Mouse (Mus musculus): ENCODE measurements around the gene Ankzf1. TPM values are rescaled to one million over a fixed set of nuclear protein-coding genes. Genes with fewer than 3 reads are reported as not detected.

Gene Ankzf1
- 19.0 TPM for polyA plus RNA-seq (2017; shearing (Covaris generic))

DNA sequence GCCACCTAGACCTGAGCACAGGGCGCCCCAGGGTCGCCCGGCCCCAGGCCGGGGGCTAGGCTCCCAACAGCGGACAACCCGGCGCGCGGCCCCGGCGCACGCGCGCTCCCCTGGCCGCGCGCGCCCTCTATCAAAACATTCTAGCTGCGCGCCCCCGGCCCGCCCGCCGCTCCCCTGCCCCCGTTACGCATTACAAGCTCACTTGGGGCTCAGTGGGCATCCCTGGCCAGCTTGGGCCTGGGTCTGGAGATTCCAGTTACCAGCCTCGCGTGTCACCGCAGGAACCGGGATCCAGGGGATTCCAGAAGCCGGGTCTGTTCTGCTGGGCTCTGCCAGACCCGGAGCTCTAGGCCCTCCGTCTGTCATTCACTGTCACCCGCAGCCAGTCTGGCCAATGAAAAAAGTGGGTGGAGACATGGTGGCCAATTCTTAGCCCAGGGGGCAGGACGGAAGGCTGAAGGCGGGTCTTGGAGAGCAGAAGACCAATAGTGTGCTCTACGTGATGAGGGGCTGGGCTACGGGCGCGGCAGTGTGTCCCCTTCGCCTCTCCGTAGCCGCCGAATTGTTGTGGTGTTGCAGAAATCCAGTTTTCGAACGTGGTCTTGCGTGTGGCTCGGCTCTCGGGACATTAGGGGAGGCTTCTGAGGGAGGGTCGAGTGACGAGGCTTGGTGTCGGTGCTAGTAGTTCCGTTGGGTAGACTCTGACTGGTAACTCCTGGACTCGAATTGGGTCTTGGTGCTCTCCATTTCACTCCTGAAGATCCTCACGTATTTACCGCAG, at the start of gene Ankzf1, which contains the start of gene Atg9a:
Ankzf1 (plus strand) TSS at position 530 of the 781 bp plus-strand sequence.
Atg9a (minus strand) TSS at position 575 of the 781 bp plus-strand sequence.

DNA sequence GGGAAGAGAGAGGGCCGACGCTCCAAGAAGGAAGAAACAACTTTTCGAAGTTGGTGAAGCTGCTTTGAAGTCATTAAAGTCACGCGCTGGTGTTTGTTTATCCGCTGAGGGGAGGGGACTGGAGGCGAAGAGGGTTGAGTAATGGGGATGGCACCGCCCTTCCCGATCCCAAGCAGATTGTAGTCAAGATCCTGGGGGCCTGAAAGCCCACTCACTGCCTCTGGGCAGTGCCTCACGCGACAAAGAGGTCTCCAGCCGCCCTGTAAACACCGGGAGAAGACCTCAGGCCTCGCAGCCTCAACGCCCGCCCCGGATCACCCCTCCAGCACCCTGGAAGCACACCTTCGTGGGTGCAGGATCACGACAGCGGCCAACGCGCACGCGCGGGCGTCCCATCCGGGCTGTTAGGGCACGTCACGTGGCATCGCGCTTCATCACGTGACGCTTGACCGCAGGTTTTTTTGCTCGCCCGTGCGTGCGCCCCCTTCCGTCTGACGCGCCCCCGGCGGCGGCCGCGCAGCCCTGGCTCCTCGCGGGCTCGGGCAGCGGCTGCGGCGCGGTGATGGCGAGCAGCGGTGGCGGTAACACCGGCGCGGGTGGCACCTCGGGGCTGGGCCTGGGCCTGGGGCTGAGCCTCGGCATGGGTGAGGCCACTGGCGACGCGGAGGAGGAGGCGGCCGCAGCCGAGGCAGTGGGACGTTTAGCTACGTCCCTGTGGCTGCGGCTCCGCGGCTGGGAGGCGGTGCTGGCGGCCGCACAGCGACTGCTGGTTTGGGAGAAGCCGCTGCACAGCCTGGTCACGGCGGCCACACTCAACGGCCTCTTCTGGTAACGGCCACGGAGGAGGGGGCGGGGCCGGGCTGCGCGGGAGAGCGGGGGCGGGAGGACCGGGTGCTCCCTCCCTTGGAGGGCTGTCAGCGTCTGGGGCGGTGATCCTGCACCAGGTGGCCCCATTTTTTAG, 49.4 kb upstream of the Ankzf1 start, which contains the start of the genes Cnppd1 and Retreg2:
Cnppd1 (minus strand) TSS at position 411 of the 961 bp plus-strand sequence.
Retreg2 (plus strand) TSS at position 478 of the 961 bp plus-strand sequence.

DNA sequence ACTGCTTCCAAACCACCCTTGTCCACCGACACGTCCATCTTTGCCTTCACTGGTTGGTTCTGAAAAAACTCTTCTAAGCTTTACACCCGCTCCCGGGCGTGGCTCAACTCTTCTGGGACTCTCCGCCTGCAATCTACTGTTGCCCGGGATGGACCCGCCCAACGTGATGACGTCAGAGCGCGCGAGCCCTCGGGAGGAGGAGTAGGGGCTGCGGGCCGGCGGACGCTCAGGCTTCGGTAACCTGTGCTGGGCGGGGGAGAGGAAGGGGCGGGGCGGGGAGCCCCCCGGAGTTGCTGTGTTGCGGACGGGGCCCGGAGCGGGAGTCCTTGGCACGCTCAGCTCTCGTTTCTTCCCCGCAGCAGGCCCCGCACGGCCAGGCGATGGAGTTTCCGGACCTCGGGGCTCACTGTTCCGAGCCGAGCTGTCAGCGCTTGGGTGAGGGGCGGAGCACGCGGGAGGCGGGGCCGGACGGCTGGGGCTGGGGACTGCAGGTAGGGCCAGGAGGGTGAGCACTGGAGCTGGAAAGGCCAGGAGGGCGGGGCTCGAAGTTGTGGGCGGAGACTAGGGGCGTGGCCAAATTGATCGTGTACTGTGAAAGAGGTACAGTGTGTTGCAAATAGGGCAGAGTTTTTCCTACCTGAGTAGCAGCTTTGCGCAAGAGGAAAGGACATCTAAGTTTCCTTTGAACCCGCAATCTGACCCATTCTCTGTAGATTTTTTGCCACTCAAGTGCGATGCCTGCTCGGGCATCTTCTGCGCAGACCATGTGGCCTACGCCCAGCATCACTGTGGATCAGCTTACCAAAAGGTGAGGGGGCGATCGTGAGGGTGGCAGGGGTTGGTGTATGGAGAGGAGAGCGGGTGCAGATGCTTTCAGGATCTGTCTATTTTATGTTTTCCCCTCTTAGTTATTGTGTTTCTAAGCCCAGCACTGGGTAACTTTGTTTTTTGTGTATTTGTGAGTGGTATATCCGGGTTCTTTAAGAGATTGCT, 23.2 kb upstream of the Ankzf1 start, which contains the start of gene Zfand2b:
Zfand2b (plus strand) TSS at position 175 of the 993 bp plus-strand sequence.

DNA sequence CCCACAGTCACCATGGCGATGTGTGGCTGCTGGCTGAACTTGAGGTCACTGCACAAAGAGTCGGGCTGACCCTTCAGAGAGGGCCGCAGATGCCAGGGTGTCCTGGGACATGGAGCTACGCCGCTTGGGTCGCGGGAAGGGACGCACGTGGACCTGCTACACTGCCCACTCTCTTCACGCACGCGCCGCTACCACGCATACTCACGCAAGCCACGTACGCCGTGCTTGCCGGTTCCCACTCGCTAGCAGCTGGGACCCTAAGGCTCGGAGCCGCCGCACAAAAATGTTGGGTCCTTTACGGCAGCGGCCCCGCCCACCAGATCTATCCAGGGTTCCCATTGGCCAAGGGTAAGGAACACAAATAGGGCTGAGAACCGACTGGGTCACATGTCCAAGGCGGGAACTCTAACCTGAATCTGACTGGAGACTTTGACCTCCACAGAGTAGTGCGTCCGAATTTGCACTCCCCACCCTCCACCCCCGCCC, 11.8 kb upstream of the Ankzf1 start, which contains the start of gene Abcb6:
Abcb6 (minus strand) TSS at position 288 of the 486 bp plus-strand sequence.

DNA sequence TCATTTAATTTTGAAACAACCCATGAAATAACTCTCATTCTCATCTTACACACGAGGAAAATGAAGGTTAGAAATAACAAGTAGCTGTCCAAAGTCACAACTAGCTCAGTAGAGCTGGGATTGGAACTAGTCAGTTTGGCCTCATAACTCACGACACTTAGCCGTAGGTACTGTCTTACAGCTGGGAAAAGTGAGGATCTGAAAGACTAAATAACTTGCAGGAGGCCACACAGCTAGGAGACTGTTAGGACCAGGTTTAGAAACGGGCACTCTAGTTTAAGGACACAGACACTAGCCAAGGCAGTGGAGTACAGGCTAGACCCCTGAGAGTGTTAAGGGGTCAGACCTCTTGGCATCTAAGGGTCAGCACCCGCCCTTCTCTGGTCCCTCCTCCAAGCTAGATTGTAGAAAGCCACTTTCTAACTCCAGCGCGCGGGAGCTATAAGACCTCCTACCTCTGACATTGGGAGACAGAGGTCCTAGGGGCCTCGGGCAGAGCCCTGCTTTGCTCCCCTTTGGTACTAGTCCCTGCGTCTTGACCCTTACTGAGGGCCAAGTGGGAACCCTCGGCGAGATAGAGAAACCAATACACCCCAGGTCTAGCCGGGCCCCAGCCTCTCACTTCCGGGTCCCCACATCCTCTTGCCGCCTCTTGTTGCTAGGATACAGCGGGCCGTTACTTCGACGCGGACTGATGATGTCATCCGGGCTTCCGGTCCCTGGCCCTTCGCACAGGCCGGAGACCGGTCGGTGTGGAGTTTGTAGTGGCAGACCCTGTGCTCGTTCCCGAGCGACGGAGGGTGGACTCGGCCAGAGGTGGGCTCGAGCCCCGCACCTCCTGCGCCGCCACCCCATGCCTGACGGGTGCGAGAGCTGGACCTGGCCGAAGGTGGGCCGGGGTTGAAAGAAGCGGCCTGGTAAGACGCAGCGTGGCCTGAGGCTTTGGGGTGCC, 18.5 kb downstream of the Ankzf1 start, which contains the start of the genes Glb1l and Stk16:
Glb1l (minus strand) TSS at position 678 of the 952 bp plus-strand sequence.
Stk16 (plus strand) TSS at position 703 of the 952 bp plus-strand sequence.

DNA sequence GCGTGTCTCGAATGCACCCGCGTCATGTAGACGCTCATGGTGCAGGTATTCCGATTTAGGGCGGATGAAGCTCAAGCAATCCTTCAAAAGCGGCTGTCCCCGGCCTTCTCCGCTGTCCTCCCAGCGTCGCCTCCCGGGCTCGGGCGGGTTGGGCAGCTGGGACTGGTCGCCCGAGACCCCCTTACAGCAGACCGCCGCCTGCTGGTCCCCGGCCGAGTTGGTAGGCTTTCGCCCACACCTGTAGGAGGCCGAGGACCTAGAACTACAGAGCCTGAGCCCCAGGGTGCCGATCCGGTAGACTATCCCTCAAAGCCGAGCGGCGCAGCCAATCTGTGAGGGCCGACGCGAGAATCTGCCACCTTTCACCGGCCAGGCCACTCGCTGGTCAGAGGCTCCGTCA, 27.6 kb downstream of the Ankzf1 start, which contains the start of gene Tuba4a:
Tuba4a (minus strand) TSS at position 335 of the 400 bp plus-strand sequence.

DNA sequence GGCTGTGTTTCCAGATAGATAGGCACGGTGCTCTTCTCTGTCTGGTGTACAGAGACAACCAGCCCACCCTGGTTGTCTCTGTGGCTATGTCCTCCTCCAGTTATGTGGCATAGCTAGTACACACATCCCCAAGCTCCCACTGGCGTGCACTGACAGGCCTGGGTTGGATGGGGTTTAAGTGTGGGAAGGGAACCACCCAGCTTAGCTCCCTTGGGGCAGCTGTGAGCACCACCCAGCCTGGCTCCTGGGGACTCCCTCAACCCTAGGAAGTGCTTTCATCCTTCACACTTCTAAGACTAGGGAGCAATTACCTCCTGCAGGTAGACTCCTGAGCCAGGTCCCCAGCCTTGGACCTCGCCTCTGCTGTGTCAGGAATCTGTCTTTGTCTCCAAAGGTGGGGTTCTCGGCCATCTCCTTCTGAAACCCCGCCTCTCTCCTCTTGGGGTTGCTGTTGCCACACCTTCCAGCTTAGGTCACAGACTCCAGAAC, 39.8 kb downstream of the Ankzf1 start, which contains the start of gene A630095N17Rik:
A630095N17Rik (minus strand) TSS at position 439 of the 489 bp plus-strand sequence.

DNA sequence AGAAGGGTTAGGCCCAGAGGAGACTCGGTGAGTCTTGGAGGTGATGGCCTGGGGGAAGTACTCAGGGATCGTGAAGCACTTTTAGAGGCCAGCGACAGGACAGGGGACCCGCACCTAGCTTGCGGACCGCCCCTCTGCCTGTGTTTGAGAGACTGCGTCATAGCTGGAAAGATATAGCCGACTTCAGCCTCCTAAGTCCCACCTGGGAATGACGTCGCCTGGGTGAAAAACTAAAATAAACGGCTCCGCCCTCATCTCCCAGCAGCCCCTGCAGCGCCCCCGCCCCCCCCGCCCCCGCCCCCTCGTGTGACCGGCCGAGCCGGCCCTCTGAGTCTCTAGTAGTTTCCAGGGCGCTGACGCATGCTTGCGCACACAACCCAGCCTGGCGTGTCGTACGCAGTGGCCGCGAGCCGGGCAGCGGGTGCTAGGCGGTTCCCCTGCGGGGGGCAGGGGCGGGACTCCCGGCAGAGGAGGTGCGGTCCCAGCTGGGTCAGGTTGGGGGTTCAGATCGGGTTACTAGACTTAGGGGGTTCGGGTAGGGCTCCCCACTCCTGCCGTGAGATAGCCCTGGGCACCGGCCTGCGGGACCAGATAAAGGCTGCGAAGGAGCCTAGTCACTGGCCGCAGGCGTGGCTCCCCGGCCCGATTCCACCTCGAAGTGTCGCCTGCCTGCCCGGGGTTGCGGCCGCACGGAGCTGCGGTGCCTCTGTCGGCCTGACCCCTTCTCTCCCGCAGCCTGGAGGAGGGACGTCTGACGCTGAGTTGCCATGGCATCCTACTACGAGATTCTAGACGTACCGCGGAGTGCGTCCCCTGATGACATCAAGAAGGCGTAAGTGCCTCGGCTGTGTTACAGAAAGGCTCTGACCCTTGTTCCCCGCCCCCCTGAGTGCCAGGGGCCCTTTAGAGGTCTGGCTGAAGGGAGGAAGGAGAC, 44.4 kb downstream of the Ankzf1 start, which contains the start of gene Dnajb2:
Dnajb2 (plus strand) TSS at position 290 of the 934 bp plus-strand sequence.

Other genes starting within 250 kb of the Ankzf1 start
- gene Ihh, start 240.5 kb upstream of the Ankzf1 start, polyA plus RNA-seq (2017; shearing (Covaris generic)), result 0.15 TPM
- 6.5 TPM for gene Nhej1, start 67.0 kb upstream of the Ankzf1 start, polyA plus RNA-seq (2017; shearing (Covaris generic))
- gene Slc23a3, start 58.3 kb upstream of the Ankzf1 start, polyA plus RNA-seq (2017; shearing (Covaris generic)), result 0.30 TPM
- gene Cnppd1, start 49.4 kb upstream of the Ankzf1 start, polyA plus RNA-seq (2017; shearing (Covaris generic)), result 159 TPM
- 86.1 TPM for gene Retreg2, start 49.4 kb upstream of the Ankzf1 start, polyA plus RNA-seq (2017; shearing (Covaris generic))
- gene Zfand2b, start 23.5 kb upstream of the Ankzf1 start, polyA plus RNA-seq (2017; shearing (Covaris generic)), result 76.0 TPM
- 3.3 TPM for gene Abcb6, start 11.8 kb upstream of the Ankzf1 start, polyA plus RNA-seq (2017; shearing (Covaris generic))
- 17.3 TPM for gene Atg9a, start within 50 bp of the Ankzf1 start, polyA plus RNA-seq (2017; shearing (Covaris generic))
- 7.4 TPM for gene Glb1l, start 18.7 kb downstream of the Ankzf1 start, polyA plus RNA-seq (2017; shearing (Covaris generic))
- gene Stk16, start 18.7 kb downstream of the Ankzf1 start, polyA plus RNA-seq (2017; shearing (Covaris generic)), result 59.4 TPM
- 208 TPM for gene Tuba4a, start 27.7 kb downstream of the Ankzf1 start, polyA plus RNA-seq (2017; shearing (Covaris generic))
- not detected for gene A630095N17Rik, start 40.0 kb downstream of the Ankzf1 start, polyA plus RNA-seq (2017; shearing (Covaris generic))
- gene Dnajb2, start 44.3 kb downstream of the Ankzf1 start, polyA plus RNA-seq (2017; shearing (Covaris generic)), result 109 TPM
- gene Ptprn, start 72.4 kb downstream of the Ankzf1 start, polyA plus RNA-seq (2017; shearing (Covaris generic)), result 0.13 TPM
- not detected for gene Resp18, start 86.3 kb downstream of the Ankzf1 start, polyA plus RNA-seq (2017; shearing (Covaris generic))
- 42.9 TPM for gene Dnpep, start 125.8 kb downstream of the Ankzf1 start, polyA plus RNA-seq (2017; shearing (Covaris generic))
- gene Des, start 168.2 kb downstream of the Ankzf1 start, polyA plus RNA-seq (2017; shearing (Covaris generic)), result not detected
- 0.59 TPM for gene Speg, start 183.1 kb downstream of the Ankzf1 start, polyA plus RNA-seq (2017; shearing (Covaris generic))
- 97.2 TPM for gene Gmppa, start 243.8 kb downstream of the Ankzf1 start, polyA plus RNA-seq (2017; shearing (Covaris generic))

Measured in effector memory CD4-positive, alpha-beta T cell, adult 7 months (primary cell).